Mouse (Mus musculus): ENCODE results near the gene Ano1.

Gene Ano1

DNA sequence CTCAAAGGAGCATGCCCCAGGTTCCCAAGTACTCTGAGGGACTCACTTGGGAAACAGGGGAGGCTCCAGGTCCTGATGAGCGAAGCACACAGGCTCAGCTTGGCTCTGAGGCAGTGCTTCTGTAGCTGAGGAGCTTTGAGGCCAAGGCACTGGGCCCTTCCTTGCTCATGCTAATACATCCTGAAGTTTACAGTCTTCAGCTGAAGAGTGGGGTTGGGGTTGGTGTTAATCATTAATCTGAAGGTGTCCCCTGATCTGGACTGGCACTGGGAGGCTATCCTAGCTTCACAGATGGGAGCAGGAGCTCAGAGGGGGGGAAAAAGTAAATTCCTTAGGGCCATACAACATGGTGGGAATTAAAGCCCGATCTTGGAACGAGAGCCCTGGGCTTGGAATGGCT, 117.3 kb downstream of the Ano1 start:
- DNase-seq, result no peak

DNA sequence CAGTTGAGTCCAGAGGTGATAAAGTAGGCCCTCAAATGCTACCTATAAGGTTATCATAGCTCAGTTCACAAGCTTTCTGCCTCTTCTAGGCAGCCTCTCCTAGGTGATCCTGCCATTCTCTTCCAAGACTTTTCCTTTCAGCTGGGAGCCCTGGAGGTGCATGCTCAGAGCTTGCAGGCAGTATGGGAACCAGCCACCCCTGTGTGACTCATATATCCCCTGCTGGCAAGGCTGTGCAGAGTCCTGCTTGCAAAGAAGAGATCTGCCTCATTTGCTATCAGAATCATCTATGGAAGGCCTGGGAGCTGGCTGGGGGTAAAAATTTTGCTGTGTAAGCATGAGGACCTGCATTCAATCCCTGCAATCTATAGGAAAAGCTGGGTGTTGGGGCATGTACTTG, 119.5 kb downstream of the Ano1 start:
- DNase-seq, result no peak

DNA sequence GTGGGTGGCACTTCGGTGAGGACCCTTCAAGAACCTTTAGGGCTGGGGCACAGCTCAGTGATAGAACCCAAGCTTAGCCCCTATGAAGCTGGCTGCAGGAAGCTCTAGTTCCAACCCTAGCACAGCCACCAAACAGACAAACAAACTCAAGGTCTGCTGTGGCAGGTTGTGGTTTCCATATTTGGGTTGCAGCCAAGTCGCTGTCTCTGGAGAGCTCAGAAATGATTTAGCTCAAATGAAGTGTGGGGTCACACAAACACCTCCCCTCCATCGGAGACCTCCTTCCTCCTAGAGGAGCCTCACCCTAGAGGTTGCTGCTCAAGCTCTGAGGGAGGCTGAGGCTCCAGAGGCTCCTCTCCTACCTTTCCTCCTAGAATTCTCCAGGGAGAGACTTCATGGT, 121.2 kb downstream of the Ano1 start:
- no peak for DNase-seq

GRCm38 (mm10) chr7:144628334-144628915, 123.3 kb downstream of the Ano1 start:
- DNase-seq, result no peak

GRCm38 (mm10) chr7:144627606-144628333, 124.0 kb downstream of the Ano1 start:
- no peak for DNase-seq

DNA sequence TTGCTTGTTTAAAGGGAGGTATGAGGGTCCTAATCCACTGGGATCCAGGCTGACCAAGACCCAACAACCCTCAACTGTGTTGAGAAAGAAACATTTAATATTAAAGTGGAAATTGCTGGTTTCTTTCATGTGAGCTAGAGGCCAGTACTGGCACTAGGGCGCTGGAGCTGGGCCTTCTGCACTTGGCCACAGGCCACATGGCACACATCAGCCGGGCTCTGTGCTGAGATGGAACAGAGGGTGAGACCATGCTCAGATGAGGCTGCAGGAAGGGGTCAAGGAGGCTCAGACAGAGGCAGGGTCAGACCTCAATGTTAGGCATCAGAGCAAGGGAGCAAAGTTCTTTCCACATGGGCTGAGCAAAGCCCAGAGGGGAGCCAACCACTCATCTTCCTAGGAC, 125.7 kb downstream of the Ano1 start:
- DNase-seq, result no peak

DNA sequence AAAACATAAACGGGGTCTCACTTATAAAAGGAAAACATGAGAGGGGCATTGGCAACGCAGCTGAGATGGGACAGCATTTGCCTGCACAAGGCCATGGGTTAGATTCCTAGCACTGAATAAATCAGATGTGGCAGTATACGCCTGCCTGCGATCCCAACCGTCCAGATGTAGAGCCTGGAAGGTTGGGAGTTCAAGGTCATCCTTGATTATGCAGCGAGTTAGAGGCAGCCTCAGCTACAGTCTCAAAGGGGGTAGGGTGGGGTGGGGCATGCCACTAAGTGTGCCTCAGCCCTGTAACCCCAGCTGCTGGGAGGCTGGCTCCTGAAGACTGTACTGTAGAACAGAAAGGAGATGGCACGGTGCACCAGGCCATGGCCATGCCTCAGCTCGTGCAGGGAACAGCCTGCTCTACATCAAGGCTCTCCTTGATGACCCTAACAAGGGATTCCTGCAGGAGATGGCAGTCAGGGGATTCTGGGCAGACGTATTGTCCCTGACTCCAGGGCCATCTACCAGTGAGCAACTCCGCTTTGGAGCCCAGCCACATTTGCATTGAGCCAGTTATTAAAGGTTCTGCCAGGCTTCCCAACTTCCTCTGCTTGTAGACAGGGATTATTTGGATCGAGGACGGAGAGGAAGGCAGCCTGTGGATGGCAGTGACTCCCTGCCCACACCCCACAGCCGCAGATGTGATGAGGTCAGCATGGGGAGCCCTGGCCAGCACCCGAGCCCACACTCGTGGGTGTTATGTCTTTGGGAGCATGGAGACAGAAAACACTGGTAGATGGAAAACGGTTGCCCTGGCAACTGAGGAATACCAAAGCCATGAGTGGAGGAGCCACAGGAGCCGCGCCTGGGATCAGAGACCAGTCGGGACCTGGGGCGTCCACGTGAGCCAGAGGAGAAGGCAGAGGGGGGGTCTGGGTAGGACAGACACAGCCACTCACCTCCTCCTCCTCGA, 130.8 kb downstream of the Ano1 start:
- peak; percentile 56 for DNase-seq

GRCm38 (mm10) chr7:144620315-144620714, 131.5 kb downstream of the Ano1 start:
- no peak for DNase-seq

- peak; percentile 57 for DNase-seq
Measured at GRCm38 (mm10) chr7:144615343-144615742, 136.4 kb downstream of the Ano1 start.

DNA sequence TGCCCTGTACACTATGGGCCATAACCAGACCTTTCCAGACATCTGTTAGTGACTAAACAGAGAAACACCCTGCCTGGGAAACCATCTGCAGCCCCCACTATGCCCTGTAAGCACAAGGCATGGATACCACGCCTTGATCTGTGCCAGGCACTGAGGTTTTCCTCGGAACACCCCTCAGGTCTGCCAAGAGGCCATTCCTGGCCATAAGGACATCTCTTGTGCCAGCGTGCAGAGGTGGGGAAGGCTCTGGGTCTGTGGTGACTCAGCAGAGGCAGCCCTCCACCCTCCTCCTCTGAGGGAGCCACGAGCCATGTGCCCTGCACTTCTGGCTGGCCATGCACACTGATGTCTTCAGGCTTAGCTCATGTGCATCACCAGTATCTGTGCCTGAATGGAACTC, 138.9 kb downstream of the Ano1 start:
- no peak for DNase-seq

DNA sequence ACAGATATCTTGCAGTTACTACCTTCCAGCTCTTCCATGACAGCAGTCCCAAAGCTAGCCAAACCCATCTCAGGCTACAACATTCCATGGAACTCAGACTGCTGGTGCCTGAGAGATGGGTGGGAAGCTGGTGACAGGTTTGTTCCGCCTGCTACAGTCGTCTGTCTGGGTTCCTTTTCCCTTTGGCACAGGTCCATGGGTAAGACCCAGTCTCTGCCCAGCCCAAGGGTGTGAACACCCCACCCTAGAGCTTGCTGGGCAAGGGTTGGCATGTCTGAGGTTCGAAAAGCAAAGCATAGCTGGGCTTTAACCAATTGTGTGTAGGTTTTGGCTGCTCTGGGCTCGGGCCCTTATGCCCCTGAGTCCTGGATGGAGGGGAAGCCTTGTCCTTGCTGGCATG, 139.4 kb downstream of the Ano1 start:
- no peak for DNase-seq

- no peak for DNase-seq
Measured at GRCm38 (mm10) chr7:144611595-144611994, 140.2 kb downstream of the Ano1 start.

DNA sequence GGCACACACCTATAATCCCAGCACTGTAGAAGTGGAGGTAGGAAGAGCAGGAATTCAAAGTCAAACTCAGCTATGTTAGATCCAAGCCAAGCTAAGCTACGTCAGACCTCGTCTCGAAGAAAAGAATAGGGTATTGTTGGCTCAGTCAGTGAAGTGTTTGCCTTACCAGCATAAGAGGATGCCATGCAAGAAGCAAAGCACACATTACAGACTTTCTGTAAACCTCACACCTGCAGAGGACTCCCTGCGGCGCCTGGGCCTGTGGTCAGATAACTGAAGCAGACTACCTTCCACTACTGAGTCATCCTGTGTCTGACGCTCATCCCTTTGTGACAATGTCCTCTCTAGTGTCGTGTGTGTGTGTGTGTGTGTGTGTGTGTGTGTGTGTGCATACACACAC, 142.2 kb downstream of the Ano1 start:
- DNase-seq, result peak; percentile 53

DNA sequence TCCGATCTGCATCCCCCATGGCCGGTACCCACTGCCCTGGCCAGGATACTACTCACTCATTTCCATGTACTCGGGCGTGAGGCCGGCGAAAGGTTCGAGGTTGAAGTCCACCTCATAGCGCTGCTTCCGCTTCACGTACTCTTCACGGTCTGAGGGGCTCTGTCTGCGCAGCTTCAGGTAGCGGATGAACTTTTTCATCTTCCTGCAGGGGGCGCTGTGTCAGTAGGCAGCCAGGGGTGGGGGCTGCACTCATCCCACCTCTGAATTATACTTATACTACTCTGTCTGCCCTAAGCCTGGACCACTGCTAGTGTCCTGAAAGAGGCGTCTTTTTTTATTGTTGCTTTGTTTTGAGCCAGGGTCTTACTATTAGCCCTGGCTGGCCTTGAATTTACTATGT, 143.9 kb downstream of the Ano1 start:
- no peak for DNase-seq

DNA sequence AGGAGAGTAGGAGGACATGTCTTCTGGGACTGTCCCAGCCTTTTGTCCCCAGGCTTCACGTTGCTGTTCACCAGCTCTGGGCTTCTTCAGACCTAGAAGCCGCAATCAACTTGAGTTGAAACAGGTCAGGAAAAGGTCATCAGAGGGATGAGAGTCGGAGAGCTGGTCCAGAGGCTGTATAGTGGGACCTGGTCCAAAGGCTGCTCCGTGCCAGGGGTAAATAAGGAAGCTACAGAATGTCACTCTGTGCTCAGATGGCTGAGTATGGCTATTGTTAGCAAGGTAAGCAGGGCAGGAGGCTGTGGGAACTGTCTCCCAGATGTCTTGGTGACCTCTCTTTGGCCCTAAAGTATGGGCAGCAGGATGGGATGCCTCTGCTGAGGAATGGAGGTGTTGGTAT, 147.0 kb downstream of the Ano1 start:
- DNase-seq, result no peak

GRCm38 (mm10) chr7:144604291-144604690, 147.5 kb downstream of the Ano1 start:
- DNase-seq, result no peak

DNA sequence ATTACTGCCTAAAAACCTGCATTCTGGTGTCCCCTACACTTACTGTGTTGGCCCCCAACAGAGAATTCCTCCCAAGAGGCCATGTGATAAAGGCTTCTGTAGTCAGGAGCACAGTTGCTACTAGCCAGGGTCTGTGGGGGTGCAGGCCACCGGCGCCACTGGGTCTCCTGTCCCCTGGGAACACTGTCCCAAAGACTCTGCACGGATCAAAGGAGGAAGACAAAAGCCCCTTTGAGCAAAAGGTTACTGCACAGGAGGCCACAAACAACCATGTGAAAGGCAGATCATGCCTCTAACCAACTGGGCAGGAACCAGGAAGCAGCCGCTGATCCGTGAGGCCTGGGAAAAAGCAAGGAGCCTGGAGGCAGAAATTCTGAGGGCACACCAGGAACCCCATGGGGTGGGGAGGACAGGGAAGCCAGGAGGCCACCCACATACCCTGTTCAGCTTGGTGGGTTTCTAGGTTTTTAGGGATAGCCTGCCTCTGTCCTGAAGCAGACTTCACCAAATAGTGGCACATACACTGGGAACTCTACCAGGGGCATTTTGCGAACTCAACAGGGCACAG, 151.4 kb downstream of the Ano1 start:
- no peak for DNase-seq

GRCm38 (mm10) chr7:144589508-144589907, 162.3 kb downstream of the Ano1 start:
- no peak for DNase-seq

GRCm38 (mm10) chr7:144587291-144587690, 164.5 kb downstream of the Ano1 start:
- DNase-seq, result peak; percentile 68

- peak; percentile 87 for DNase-seq
Measured at GRCm38 (mm10) chr7:144585648-144586047, 166.1 kb downstream of the Ano1 start.

DNA sequence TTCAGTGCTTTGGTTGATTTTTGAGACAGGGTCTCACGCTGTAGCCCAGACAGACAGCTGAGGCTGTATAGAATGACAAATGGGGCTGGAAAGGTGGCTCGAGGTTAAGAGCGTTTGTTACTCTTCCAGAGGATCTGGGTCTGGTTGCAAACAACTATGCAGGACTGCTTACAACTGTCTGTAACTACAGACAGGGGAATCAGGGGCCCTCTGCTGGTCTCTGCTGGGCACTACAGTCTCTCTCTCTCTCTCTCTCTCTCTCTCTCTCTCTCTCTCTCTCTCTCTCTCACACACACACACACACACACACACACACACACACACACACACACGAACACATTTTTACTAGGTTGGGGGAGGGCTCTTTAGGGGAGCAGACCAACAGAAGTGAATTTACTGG, 168.2 kb downstream of the Ano1 start:
- peak; percentile 75 for DNase-seq

- peak; percentile 97 for DNase-seq
Measured at GRCm38 (mm10) chr7:144582284-144582980, 169.3 kb downstream of the Ano1 start, which contains the start of gene Fadd. Gene Fadd, minus strand, starts transcription at chr7:144582463.
